8 mouse cellular contexts compared by ENCODE assay signal in the genomic region with DNA sequence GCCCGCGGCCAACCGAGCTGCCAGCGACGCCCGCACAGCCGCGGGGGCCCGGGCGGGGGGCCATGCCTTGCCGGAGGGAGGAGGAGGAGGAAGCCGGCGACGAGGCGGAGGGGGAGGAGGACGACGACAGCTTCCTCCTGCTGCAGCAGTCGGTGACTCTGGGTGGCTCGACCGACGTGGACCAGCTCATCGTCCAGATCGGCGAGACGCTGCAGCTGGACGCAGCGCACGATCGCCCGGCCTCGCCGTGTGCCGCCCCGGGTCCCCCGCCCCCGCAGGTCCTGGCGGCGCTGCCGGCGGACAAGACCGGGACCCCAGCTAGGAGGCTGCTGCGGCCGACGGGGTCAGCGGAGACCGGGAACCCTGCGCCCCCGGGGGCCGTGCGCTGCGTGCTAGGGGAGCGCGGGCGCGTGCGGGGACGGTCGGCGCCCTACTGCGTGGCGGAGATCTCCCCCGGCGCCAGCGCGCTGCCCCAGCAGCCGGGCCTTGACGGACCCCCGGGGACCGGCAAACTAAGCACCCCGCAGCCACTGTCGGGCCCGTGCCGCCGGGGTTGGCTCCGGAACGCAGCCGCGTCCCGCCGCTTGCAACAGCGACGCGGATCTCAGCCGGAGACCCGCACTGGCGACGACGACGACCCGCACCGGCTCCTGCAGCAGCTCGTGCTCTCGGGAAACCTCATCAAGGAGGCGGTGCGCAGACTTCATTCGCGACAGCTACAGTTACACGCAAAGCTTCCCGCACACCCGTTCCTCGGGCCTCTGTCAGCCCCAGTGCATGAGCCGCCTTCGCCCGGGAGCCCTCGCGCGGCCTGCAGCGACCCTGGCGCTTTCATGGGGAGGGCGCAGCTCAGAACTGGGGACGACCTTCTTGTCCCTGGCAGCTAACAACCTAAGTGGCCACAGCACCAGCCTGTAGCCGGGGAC. TPM values are rescaled to one million over a fixed set of nuclear protein-coding genes. Genes with fewer than 3 reads are reported as not detected.
A peak's percentile ranks its signal among the peaks of the same experiment; 100 is the strongest.
DNase-seq lines count a peak whose midpoint lies in the region; ATAC-seq and TF ChIP-seq lines count a peak whose summit lies in the region.

No protein-coding gene starts in this region.

- peaks cover 33% of the 10 kb centered on the region for H3K4me1 ChIP-seq in E14TG2a.4 (replicated peaks; ENCODE audit: low read depth, low read length)
- peaks cover 41% of the 10 kb centered on the region for H3K4me1 ChIP-seq in forebrain, embryonic 10.5 days
- H3K4me1 ChIP-seq in lung, embryonic 15.5 days = peaks cover 19% of the 10 kb centered on the region
- peaks cover 36% of the 10 kb centered on the region for H3K4me1 ChIP-seq in neural tube, embryonic 15.5 days

- intact Hi-C loops in heart, postnatal 10 days (cut with DNase I) = loop anchor here (2.0 kb wide), 1 partner anchor 16 kb away; no protein-coding TSS in a partner anchor

- H3K9ac ChIP-seq in lung, embryonic 15.5 days = peak overlapping the region; percentile 55
- peak overlapping the region; percentile 76 for H3K9ac ChIP-seq in neural tube, embryonic 15.5 days (replicated peaks)

- H3K36me3 ChIP-seq in E14TG2a.4 (ENCODE audit: insufficient read depth, low read length) = no peaks in the 10 kb centered on the region
- no peaks in the 10 kb centered on the region for H3K36me3 ChIP-seq in forebrain, embryonic 10.5 days (replicated peaks)
- H3K36me3 ChIP-seq in lung, embryonic 15.5 days = no peaks in the 10 kb centered on the region
- no peaks in the 10 kb centered on the region for H3K36me3 ChIP-seq in neural tube, embryonic 15.5 days

- WGBS in forebrain, embryonic 10.5 days = under 1% methylated on average over 112 of the region's 112 CpGs
- WGBS in lung, embryonic 15.5 days = under 1% methylated on average over 112 of the region's 112 CpGs
- under 1% methylated on average over 81 of the region's 112 CpGs for WGBS in neural tube, embryonic 15.5 days

- H3K4me3 ChIP-seq in E14TG2a.4 (replicated peaks; ENCODE audit: low read length) = peak overlapping the region; percentile 89
- peak overlapping the region; percentile 81 for H3K4me3 ChIP-seq in forebrain, embryonic 10.5 days
- peak overlapping the region; percentile 68 for H3K4me3 ChIP-seq in lung, embryonic 15.5 days
- peak overlapping the region; percentile 80 for H3K4me3 ChIP-seq in neural tube, embryonic 15.5 days (replicated peaks)

- peak overlapping the region; percentile 99 for H3K4me2 ChIP-seq in lung, embryonic 15.5 days
- peak overlapping the region; percentile 90 for H3K4me2 ChIP-seq in neural tube, embryonic 15.5 days

- peaks cover 43% of the 10 kb centered on the region for H3K27me3 ChIP-seq in E14TG2a.4 (ENCODE audit: insufficient read depth, low read length)
- H3K27me3 ChIP-seq in forebrain, embryonic 10.5 days (ENCODE audit: poor library complexity, severe bottlenecking) = peaks cover 30% of the 10 kb centered on the region
- H3K27me3 ChIP-seq in lung, embryonic 15.5 days = peaks cover 37% of the 10 kb centered on the region
- no peaks in the 10 kb centered on the region for H3K27me3 ChIP-seq in neural tube, embryonic 15.5 days (replicated peaks)

- ATAC-seq in lung, embryonic 15.5 days (ENCODE audit: borderline replicate concordance, extremely low read depth, low FRiP score, low TSS enrichment) = peak; percentile 79
- peak; percentile 62 for ATAC-seq in neural tube, embryonic 15.5 days (ENCODE audit: low FRiP score)

- TF ChIP-seq CTCF in E14TG2a.4 (conservative IDR thresholded peaks at IDR 0.05; ENCODE audit: low read length) = no peak

- peak; percentile 50 for DNase-seq in adrenal gland, postnatal 25 days
- DNase-seq in forebrain, embryonic 10.5 days (ENCODE audit: extremely low spot score, low spot score) = peak; percentile 64
- DNase-seq in heart, postnatal 10 days = peak; percentile 56 to 83
- peak; percentile 80 to 88 for DNase-seq in kidney, postnatal 4 days
- peak; percentile 70 for DNase-seq in thymus, postnatal 25 days

- no peaks in the 10 kb centered on the region for H3K9me3 ChIP-seq in E14TG2a.4 (ENCODE audit: low read length)
- H3K9me3 ChIP-seq in forebrain, embryonic 10.5 days = no peaks in the 10 kb centered on the region
- no peaks in the 10 kb centered on the region for H3K9me3 ChIP-seq in lung, embryonic 15.5 days
- H3K9me3 ChIP-seq in neural tube, embryonic 15.5 days (replicated peaks) = no peaks in the 10 kb centered on the region

- H3K27ac ChIP-seq in forebrain, embryonic 10.5 days = peak overlapping the region; percentile 96
- peak overlapping the region; percentile 90 for H3K27ac ChIP-seq in lung, embryonic 15.5 days
- peak overlapping the region; percentile 95 for H3K27ac ChIP-seq in neural tube, embryonic 15.5 days (replicated peaks)

RNA-seq across cellular contexts. Expression of a gene that starts 0.6 kb away (rescaled TPM):
- 7.7 and 11.1 TPM in 2 replicates for total RNA-seq in adrenal gland, postnatal 25 days (2021)
- polyA plus RNA-seq in forebrain, embryonic 10.5 days (2016; fragmentation: Nextera tagmentation; extraction: Ambion mirVana) = 10.9 and 11.8 TPM in 2 replicates
- total RNA-seq in heart, postnatal 10 days (2021) = 1 to 10 TPM; 2.2 to 3.8 TPM
- 7.2 and 7.3 TPM in 2 replicates for polyA plus RNA-seq in lung, embryonic 15.5 days (2015; fragmentation: Nextera tagmentation; extraction: Ambion mirVana)
- 20.1 and 22.7 TPM in 2 replicates for polyA plus RNA-seq in neural tube, embryonic 15.5 days (2015; fragmentation: Nextera tagmentation; extraction: Ambion mirVana)

RNA-seq across cellular contexts. Expression of a gene that starts 17.6 kb away (rescaled TPM):
- total RNA-seq in adrenal gland, postnatal 25 days (2021) = 4.0 and 6.6 TPM in 2 replicates
- 5.4 and 5.5 TPM in 2 replicates for polyA plus RNA-seq in forebrain, embryonic 10.5 days (2016; fragmentation: Nextera tagmentation; extraction: Ambion mirVana)
- total RNA-seq in heart, postnatal 10 days (2021) = 1 to 10 TPM; 4.7 to 6.9 TPM
- polyA plus RNA-seq in lung, embryonic 15.5 days (2015; fragmentation: Nextera tagmentation; extraction: Ambion mirVana) = 4.1 and 4.4 TPM in 2 replicates
- 7.0 and 7.1 TPM in 2 replicates for polyA plus RNA-seq in neural tube, embryonic 15.5 days (2015; fragmentation: Nextera tagmentation; extraction: Ambion mirVana)

RNA-seq across cellular contexts. Expression of a gene that starts 28.5 kb away (rescaled TPM):
- total RNA-seq in adrenal gland, postnatal 25 days (2021) = 5.6 and 6.1 TPM in 2 replicates
- 49.7 and 50.9 TPM in 2 replicates for polyA plus RNA-seq in forebrain, embryonic 10.5 days (2016; fragmentation: Nextera tagmentation; extraction: Ambion mirVana)
- total RNA-seq in heart, postnatal 10 days (2021) = 1 to 10 TPM; 4.6 to 4.9 TPM
- 29.8 and 30.8 TPM in 2 replicates for polyA plus RNA-seq in lung, embryonic 15.5 days (2015; fragmentation: Nextera tagmentation; extraction: Ambion mirVana)
- polyA plus RNA-seq in neural tube, embryonic 15.5 days (2015; fragmentation: Nextera tagmentation; extraction: Ambion mirVana) = 4.8 and 8.7 TPM in 2 replicates

Comparison
In these comparisons a context has a peak if more than half of its experiments do, and no peak if none do; other contexts are left out.
1. Peak in every context shown above with its lines: DNase-seq, ATAC-seq, H3K4me3 ChIP-seq and H3K27ac ChIP-seq.